Mouse (Mus musculus): ENCODE results near the gene Ank2. TPM values are rescaled to one million over a fixed set of nuclear protein-coding genes. Genes with fewer than 3 reads are reported as not detected.

Gene Ank2
- polyA plus RNA-seq, 1 experiment from 2014 or later, result 0.46 TPM

DNA sequence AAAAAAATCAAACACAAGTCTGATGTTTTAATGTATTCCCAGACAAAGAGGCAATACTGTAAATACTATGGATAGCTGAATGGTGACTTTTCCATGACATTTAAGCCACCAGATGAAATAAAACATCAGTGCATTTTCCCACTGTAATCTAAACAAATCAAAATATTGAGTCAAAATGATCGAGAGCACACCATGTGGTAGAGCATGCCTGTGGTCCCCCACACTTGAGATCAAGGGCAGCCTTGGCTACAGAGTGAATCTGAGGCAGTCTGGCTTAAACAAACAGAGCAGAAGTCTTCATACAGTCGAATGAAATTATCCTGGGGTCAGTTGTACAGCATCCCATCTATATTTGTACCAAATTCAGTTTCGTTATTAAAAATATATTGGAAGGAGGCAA is 288.0 kb downstream of the Ank2 start:
- H3K79me2 ChIP-seq (ENCODE audit: inconsistent target), result no peaks in the 10 kb centered on the region
- no peak overlapping the region for H3K4me3 ChIP-seq (ENCODE audit: inconsistent target)
- no peak overlapping the region for H3K27ac ChIP-seq
- no peaks in the 10 kb centered on the region for H3K36me3 ChIP-seq (ENCODE audit: inconsistent target)
- 82% methylated on average over 3 of the region's 3 CpGs for WGBS (ENCODE audit: missing documents)

- no peak overlapping the region for H3K27ac ChIP-seq
- H3K4me3 ChIP-seq (ENCODE audit: inconsistent target), result no peak overlapping the region
- H3K36me3 ChIP-seq (ENCODE audit: inconsistent target), result no peaks in the 10 kb centered on the region
- no peaks in the 10 kb centered on the region for H3K79me2 ChIP-seq (ENCODE audit: inconsistent target)
- WGBS (ENCODE audit: missing documents), result 63% methylated on average over 4 of the region's 4 CpGs
These were observed 288.6 kb downstream of the Ank2 start for GRCm38 (mm10) chr3:127210552-127210951.

DNA sequence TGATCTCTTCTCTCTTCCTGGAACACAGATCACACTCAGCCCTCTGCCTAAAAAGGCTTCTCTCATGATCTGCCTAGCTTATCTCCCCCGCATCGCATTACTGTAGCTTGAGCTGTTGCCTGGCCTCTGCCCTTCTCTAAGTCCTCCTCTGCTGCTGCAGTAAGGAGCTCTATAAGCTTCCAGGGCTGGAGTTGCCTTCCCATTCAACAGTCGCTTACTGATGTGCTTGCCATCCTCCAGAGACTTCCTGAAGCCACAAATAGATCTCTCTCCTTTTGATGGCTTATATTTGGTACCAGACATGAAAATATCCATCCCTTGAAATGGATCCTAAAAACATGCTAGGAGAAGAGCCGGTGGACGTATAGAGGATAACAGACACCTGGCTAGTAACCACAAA is 290.3 kb downstream of the Ank2 start:
- H3K36me3 ChIP-seq (ENCODE audit: inconsistent target), result no peaks in the 10 kb centered on the region
- 89% methylated on average over 5 of the region's 5 CpGs for WGBS (ENCODE audit: missing documents)

GRCm38 (mm10) chr3:127205883-127206434 is 293.2 kb downstream of the Ank2 start:
- 94% methylated on average over 5 of the region's 5 CpGs for whole genome bisulfite sequencing (ENCODE audit: missing documents)
- Histone ChIP-seq H3K36me3 (ENCODE audit: inconsistent target) (no peaks in the 10 kb centered on the region), H3K4me3 (ENCODE audit: inconsistent target) (no peak overlapping the region), H3K79me2 (ENCODE audit: inconsistent target) (no peaks in the 10 kb centered on the region), H3K27ac (no peak overlapping the region)

More for the DNA sequence above, 290.3 kb downstream of the Ank2 start:
- Histone ChIP-seq H3K27ac (no peak overlapping the region), H3K79me2 (ENCODE audit: inconsistent target) (no peaks in the 10 kb centered on the region), H3K4me3 (ENCODE audit: inconsistent target) (no peak overlapping the region)

DNA sequence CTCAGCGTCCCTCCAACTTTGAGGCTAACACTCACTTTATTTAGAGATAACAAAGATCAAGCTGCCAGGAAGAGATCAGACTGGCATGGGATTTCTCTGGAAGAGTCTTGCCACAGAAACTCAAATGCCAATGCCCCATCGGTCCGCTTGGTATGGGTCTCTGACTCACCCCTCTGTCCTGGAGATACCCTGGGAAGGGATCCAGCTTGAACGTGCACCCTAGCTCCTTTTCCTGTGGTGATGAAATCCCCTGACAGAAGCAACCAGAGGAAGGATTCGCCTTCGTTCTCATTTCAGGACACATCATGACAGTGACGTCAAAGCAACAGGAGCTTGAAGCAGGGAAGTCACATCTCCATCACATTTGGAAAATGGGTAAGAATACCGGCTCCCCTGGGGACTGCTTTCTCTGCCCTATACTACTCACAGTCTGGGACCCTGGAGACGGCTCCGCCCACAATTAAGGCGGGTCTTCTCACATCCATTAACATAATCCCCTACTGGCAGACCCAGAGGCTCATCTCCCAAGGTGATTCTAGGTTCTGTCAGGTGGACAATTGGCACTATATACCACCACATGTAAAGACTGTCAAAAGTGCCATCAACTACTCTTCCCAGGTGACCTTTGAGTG is 296.6 kb downstream of the Ank2 start:
- Histone ChIP-seq H3K79me2 (ENCODE audit: inconsistent target) (no peaks in the 10 kb centered on the region), H3K36me3 (ENCODE audit: inconsistent target) (no peaks in the 10 kb centered on the region), H3K27ac (no peak overlapping the region), H3K4me3 (ENCODE audit: inconsistent target) (no peak overlapping the region)
- 67% methylated on average over 11 of the region's 11 CpGs for WGBS (ENCODE audit: missing documents)

DNA sequence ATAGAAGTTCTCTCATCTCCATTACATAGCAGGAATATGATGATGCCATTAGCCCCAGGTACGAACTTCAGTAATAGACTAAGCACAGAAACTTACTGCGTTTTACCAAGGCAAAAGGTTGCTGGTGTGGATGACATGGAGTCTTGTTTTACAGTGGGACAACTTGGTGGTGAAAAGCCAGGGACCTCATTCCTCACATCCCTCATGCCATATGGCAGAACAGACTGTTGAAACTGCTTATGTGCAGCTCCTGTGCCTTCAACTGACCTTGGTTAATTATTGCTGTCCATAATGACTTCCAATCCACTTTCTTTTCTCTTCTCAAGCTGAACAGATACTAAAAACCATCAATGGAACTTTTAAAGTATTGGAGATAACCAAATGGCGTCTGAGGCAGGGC is 298.4 kb downstream of the Ank2 start:
- H3K27ac ChIP-seq, result no peak overlapping the region
- H3K4me3 ChIP-seq (ENCODE audit: inconsistent target), result no peak overlapping the region
- H3K36me3 ChIP-seq (ENCODE audit: inconsistent target), result no peaks in the 10 kb centered on the region
- no peaks in the 10 kb centered on the region for H3K79me2 ChIP-seq (ENCODE audit: inconsistent target)
- WGBS (ENCODE audit: missing documents), result 93% methylated on average over 3 of the region's 3 CpGs

DNA sequence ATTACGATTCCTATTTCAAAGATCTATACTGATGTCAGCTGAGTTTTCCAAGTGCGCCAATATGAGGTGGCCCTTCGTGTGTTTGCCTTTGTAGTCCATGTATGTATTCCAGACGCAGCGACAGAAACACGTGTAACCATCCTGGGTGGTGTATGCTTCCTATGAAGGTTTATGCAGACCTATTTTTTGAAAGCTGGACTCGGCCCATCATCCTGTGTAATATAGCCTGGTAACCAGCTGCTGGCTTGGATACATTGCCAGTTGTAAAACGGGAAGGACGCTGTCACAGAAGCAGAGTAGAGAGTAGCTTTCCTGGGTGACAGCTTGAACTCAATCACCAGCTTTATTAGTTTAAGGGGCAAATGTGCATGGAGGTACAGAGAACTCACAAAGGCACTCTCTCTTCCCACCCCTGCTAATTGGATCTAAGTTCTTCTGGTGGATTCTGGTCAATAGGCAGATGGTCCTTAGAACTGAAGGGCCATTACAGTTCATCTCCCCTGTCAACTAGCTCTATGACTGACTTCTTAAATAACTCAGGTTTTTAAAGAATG is 300.0 kb downstream of the Ank2 start:
- Histone ChIP-seq H3K36me3 (ENCODE audit: inconsistent target) (no peaks in the 10 kb centered on the region), H3K27ac (no peak overlapping the region), H3K4me3 (ENCODE audit: inconsistent target) (no peak overlapping the region), H3K79me2 (ENCODE audit: inconsistent target) (no peaks in the 10 kb centered on the region)
- WGBS (ENCODE audit: missing documents), result 89% methylated on average over 9 of the region's 9 CpGs

DNA sequence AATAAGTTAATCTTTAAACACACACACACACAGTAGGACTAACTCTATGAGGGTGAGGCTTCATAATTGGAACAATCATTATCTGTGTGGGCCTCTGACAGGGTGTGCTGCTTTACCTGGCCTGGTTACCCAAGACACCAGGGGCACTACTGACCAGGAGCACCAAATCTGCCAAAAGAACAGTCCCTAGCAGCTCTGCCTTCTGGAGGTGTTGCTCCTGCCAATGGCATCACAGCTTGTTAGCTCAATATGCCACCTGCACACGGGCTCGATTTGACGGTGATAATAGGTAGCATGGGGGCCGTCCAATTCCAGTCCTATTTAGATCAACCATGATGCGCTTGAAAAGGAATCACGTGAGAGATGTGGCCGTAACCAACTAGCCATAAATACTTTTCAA is 300.5 kb downstream of the Ank2 start:
- H3K79me2 ChIP-seq (ENCODE audit: inconsistent target), result no peaks in the 10 kb centered on the region
- no peaks in the 10 kb centered on the region for H3K36me3 ChIP-seq (ENCODE audit: inconsistent target)
- 99% methylated on average over 7 of the region's 7 CpGs for WGBS (ENCODE audit: missing documents)
- H3K27ac ChIP-seq, result no peak overlapping the region
- H3K4me3 ChIP-seq (ENCODE audit: inconsistent target), result no peak overlapping the region

- Histone ChIP-seq H3K27ac (no peak overlapping the region), H3K36me3 (ENCODE audit: inconsistent target) (no peaks in the 10 kb centered on the region), H3K79me2 (ENCODE audit: inconsistent target) (no peaks in the 10 kb centered on the region), H3K4me3 (ENCODE audit: inconsistent target) (no peak overlapping the region)
- 90% methylated on average over 5 of the region's 5 CpGs for WGBS (ENCODE audit: missing documents)
These were observed 310.4 kb downstream of the Ank2 start for GRCm38 (mm10) chr3:127188789-127189128.

- H3K79me2 ChIP-seq (ENCODE audit: inconsistent target), result no peaks in the 10 kb centered on the region
- WGBS (ENCODE audit: missing documents), result 87% methylated on average over 5 of the region's 5 CpGs
- H3K27ac ChIP-seq, result no peak overlapping the region
- no peaks in the 10 kb centered on the region for H3K36me3 ChIP-seq (ENCODE audit: inconsistent target)
- no peak overlapping the region for H3K4me3 ChIP-seq (ENCODE audit: inconsistent target)
These were observed 310.9 kb downstream of the Ank2 start for GRCm38 (mm10) chr3:127188086-127188788.

GRCm38 (mm10) chr3:127187081-127187480 is 312.1 kb downstream of the Ank2 start:
- H3K36me3 ChIP-seq (ENCODE audit: inconsistent target), result no peaks in the 10 kb centered on the region

DNA sequence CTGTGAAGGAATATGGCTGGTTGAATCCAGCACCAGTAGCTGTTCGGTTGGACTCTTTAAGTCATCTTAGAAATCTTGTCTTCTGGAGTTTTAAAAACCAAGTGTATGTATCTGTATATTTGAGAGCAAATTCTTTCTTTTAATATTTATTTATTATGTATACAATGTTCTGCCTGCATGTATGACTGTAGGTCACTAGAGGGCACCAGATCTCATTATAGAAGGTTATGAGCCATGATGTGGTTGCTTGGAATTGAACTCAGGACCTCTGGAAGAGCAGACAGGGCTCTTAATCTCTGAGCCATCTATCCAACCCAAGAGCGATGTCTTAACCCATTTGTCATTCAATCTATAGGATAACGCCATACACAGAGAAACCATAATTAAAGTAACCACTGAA is 312.9 kb downstream of the Ank2 start:
- no peak overlapping the region for H3K27ac ChIP-seq
- WGBS (ENCODE audit: missing documents), result 93% methylated on average over 3 of the region's 3 CpGs
- no peak overlapping the region for H3K4me3 ChIP-seq (ENCODE audit: inconsistent target)
- no peaks in the 10 kb centered on the region for H3K36me3 ChIP-seq (ENCODE audit: inconsistent target)
- no peaks in the 10 kb centered on the region for H3K79me2 ChIP-seq (ENCODE audit: inconsistent target)

More at GRCm38 (mm10) chr3:127187081-127187480, 312.1 kb downstream of the Ank2 start:
- Histone ChIP-seq H3K4me3 (ENCODE audit: inconsistent target) (no peak overlapping the region), H3K27ac (no peak overlapping the region), H3K79me2 (ENCODE audit: inconsistent target) (no peaks in the 10 kb centered on the region)
- WGBS (ENCODE audit: missing documents), result 94% methylated on average over 2 of the region's 2 CpGs

DNA sequence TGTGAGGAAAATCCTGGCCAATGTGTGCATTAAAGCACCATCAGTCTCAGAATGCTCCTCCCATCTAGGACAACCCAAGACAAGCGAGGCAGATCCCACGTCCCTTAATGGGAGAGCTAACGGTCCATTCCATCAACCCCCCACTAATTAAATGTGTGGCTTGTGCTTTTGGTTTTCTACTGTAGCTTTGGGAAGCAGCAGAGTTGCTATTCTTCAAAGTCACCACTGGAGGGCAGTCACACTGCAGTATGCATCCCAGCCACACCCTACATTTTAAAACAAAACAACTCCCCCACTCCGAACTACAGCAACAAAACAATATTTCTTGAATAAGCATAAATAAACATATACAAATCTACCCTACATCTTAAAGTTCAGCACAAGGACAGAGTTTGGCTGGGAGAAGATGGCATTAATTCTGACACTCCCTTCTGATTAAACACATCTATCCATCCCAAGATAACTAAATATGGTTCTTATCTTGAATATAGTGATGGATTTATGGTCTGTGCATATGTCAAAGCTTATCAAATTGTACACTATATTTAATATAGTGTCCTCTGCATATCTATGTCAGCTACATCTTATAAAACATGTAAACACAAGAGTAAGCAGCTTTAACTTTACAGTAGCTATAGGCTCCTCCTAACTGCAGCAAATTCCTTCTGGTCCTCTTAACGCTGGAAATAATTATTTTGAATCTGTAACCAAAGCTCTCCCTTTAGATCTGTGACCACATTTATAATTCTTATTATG is 315.0 kb downstream of the Ank2 start:
- Histone ChIP-seq H3K27ac (no peak overlapping the region), H3K4me3 (ENCODE audit: inconsistent target) (no peak overlapping the region), H3K36me3 (ENCODE audit: inconsistent target) (no peaks in the 10 kb centered on the region), H3K79me2 (ENCODE audit: inconsistent target) (no peaks in the 10 kb centered on the region)
- 26% methylated on average over 5 of the region's 5 CpGs for WGBS (ENCODE audit: missing documents)

- no peaks in the 10 kb centered on the region for H3K36me3 ChIP-seq (ENCODE audit: inconsistent target)
- no peaks in the 10 kb centered on the region for H3K79me2 ChIP-seq (ENCODE audit: inconsistent target)
- no peak overlapping the region for H3K4me3 ChIP-seq (ENCODE audit: inconsistent target)
- WGBS (ENCODE audit: missing documents), result 96% methylated on average over 2 of the region's 2 CpGs
- no peak overlapping the region for H3K27ac ChIP-seq
These were observed 326.5 kb downstream of the Ank2 start for GRCm38 (mm10) chr3:127172697-127173096.

GRCm38 (mm10) chr3:127170246-127170645 is 328.9 kb downstream of the Ank2 start:
- 95% methylated on average over 12 of the region's 12 CpGs for WGBS (ENCODE audit: missing documents)
- H3K79me2 ChIP-seq (ENCODE audit: inconsistent target), result no peaks in the 10 kb centered on the region

More at GRCm38 (mm10) chr3:127170246-127170645, 328.9 kb downstream of the Ank2 start:
- no peak overlapping the region for H3K27ac ChIP-seq
- H3K36me3 ChIP-seq (ENCODE audit: inconsistent target), result no peaks in the 10 kb centered on the region
- no peak overlapping the region for H3K4me3 ChIP-seq (ENCODE audit: inconsistent target)
